Mouse (Mus musculus): ENCODE results near the gene Fcho1.
"Not testable (repeated sequence)": the region's sequence is repeated elsewhere in the genome, so short reads cannot be mapped to it uniquely, and the experiment has no call there.

The Fcho1 gene

DNA sequence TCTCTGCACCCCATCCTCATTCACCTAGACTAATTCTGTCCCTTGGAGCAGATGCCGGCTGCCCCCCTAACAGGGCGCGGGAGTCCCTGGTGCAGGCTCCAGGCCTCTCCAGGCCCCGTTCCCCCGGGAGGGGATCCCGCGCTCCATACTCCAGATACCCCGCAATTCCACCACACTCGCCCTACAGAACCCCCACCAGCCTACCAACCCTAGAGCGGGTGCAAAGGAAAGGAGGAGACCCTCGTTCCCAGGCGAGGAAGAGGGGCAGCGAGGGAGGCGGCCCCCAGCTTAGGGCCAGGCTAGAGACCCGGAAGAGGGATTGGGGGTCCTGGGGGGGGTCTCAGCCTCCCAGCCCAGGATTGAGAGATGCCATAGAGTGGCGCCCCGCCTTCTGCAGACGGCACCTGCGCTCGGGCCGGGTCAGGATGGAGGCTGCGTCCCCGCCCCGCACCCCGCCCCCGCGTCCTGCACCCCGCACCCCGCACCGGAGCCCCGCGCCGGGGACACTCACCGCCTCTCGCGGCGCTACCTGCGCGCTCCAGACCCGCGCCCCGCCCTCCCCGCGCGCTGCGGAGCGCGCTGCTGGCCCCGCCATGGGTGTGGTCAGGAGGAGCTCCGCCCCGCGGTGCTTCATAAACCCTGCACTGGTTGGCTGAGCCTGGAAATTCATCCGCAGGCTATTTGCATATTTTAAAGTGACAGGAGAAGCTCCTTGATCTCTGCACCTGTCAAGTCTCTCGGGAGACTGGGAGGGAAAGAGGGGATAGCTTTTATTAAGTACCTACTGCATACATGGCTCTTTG, at the start of gene Fcho1:
TSS of gene Fcho1 (minus strand) at position 595 of the 803 bp plus-strand sequence.
- TF ChIP-seq POU5F1 (IDR thresholded peaks at IDR 0.05; ENCODE audit: borderline replicate concordance, low read length) (no peak), NANOG (IDR thresholded peaks at IDR 0.05; ENCODE audit: borderline replicate concordance, low read length) (no peak), CTCF (conservative IDR thresholded peaks at IDR 0.05; ENCODE audit: low read length) (no peak)
- peaks cover 6% of the 10 kb centered on the region; the same call in 1 of the 2 replicates for H3K27me3 ChIP-seq (ENCODE audit: insufficient read depth, low read length)
- peaks cover 11% of the 10 kb centered on the region for H3K36me3 ChIP-seq (ENCODE audit: insufficient read depth, low read length)
- peak within 1 kb of the TSS; percentile 91 for H3K4me3 ChIP-seq (replicated peaks; ENCODE audit: low read length)
- H3K4me1 ChIP-seq (replicated peaks; ENCODE audit: low read depth, low read length): peaks cover 58% of the 10 kb centered on the region
- no peaks in the 10 kb centered on the region for H3K9me3 ChIP-seq (ENCODE audit: low read length)

DNA sequence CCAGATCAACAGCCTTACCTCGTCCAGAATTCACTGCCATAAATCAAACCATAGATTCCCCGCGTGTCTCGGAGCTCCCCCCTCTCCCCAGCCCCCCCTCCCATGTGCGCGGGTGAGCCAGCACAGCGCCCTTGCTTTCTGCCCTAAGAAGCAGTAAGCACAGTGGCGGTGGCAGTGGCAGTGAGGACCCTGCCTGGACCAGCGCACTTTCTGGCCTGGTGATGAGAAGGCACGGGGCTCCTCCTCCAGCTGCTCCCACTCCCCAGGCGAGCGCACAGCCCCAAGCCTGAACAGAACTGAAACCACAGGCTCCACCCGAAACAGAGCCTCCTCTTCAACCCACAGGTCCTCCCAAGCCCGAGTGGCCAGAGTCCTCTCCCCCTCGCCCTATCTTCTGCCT, 45.8 kb upstream of the Fcho1 start:
- H3K9me3 ChIP-seq (ENCODE audit: low read length): peaks cover 35% of the 10 kb centered on the region
- no peaks in the 10 kb centered on the region for H3K4me1 ChIP-seq (replicated peaks; ENCODE audit: low read depth, low read length)
- no peak overlapping the region for H3K4me3 ChIP-seq (replicated peaks; ENCODE audit: low read length)
- TF ChIP-seq CTCF (conservative IDR thresholded peaks at IDR 0.05; ENCODE audit: low read length): no peak
- no peak for TF ChIP-seq POU5F1 (IDR thresholded peaks at IDR 0.05; ENCODE audit: borderline replicate concordance, low read length)
- H3K27me3 ChIP-seq (ENCODE audit: insufficient read depth, low read length): no peaks in the 10 kb centered on the region
- no peaks in the 10 kb centered on the region for H3K36me3 ChIP-seq (ENCODE audit: insufficient read depth, low read length)

DNA sequence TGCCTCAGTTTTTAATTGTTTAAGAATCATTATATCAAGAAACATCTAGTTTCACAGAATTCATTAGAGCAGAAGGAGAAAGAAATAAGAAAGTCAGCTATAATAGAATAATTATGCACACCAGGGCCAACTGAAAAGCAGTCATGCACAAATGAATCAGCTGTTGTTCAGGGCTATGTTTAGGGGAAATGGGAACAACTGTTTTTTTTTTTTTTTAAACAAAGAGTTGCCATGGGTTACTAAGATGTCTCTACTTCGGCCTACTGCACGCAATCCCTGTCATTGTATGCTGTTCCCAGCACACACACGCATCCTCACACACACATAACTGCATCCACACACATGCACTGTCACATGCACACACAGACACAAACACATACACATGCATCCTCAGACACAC, 33.3 kb upstream of the Fcho1 start:
- no peaks in the 10 kb centered on the region for H3K9me3 ChIP-seq (ENCODE audit: low read length)
- H3K4me1 ChIP-seq (replicated peaks; ENCODE audit: low read depth, low read length): no peaks in the 10 kb centered on the region
- H3K27me3 ChIP-seq (ENCODE audit: insufficient read depth, low read length): no peaks in the 10 kb centered on the region
- no peak for TF ChIP-seq POU5F1 (IDR thresholded peaks at IDR 0.05; ENCODE audit: borderline replicate concordance, low read length)
- no peaks in the 10 kb centered on the region for H3K36me3 ChIP-seq (ENCODE audit: insufficient read depth, low read length)
- H3K4me3 ChIP-seq (replicated peaks; ENCODE audit: low read length): no peak overlapping the region

DNA sequence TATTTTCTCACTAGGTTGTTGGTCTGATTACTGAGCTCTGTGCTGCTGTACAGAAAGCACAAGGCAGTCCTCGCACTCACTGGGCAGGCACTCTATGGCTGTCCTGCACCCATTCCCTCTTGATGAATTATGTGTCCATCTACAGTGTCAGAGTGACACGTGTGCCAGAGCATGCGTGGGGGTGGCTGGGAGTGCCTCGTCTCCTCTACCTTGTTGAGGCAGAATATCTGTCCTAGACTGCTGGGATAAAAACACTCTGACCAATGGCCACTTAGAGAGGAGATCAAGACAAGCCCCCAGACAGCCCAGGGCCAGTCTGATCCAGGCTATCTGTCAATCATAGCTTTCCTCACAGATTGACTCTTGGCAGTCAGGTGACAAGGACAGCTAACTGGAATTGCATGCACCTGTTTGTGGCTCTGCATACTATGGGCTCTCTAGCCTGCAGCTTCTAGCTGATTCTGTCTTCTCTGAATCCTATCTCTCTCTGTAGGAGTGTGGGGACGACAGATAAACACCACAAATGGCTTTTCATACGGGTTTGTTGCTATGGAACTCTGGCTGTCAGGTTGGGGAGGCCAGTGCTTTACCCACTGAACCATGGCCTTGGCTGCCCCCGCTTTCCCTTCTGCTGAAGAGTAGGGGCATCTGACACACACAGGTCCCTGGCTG, 27.5 kb upstream of the Fcho1 start:
- H3K27me3 ChIP-seq (ENCODE audit: insufficient read depth, low read length); H3K4me3 ChIP-seq (replicated peaks; ENCODE audit: low read length); H3K4me1 ChIP-seq (replicated peaks; ENCODE audit: low read depth, low read length); H3K36me3 ChIP-seq (ENCODE audit: insufficient read depth, low read length); H3K9me3 ChIP-seq (ENCODE audit: low read length): not testable (repeated sequence)

DNA sequence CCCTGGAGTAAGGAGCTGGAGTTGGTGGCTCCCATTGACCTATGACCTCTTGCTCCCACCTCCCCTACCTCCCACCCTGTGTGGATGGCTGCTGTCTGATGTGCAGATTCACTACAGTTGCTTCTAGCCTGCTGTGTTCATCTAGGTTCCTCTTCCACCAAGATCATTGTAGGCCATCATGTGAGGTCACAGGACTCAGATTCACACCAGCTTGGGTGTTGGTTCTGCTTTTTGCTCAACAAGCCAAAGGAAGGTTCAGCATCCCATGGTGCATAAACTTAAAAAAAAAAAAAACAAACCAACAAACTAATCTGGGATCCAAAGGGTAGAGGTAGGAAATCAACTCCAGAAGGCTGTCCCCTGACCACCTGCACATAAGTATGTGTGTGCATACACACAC, 26.7 kb upstream of the Fcho1 start:
- not testable (repeated sequence) for H3K4me1 ChIP-seq (replicated peaks; ENCODE audit: low read depth, low read length); H3K27me3 ChIP-seq (ENCODE audit: insufficient read depth, low read length); H3K9me3 ChIP-seq (ENCODE audit: low read length); H3K4me3 ChIP-seq (replicated peaks; ENCODE audit: low read length); H3K36me3 ChIP-seq (ENCODE audit: insufficient read depth, low read length)

DNA sequence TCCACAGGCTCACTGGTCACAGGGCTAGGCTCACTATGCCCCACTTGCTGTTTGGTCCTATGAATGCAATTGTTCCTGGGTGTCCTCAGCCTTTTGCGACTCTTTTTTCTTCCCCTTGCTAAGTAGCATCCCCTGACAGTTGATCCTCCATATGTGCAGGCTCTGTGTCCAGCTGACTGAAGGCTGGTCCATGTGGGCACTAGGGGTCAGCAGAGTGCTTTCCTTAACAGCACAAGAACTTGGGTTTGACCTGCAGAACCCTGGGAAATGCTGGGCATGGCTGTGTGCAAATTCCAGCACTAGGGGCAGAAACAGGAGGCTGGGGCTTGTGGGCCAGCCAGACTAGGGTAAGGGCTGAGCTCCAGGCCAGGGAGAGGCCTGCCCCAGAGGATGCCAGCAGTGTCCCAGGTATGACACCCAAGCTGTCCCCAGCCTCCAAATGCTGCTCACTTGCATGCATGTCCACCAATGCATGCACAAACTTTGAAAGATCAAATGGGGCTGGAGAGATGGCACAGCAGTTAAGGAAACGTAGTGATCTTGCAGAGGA, 25.9 kb upstream of the Fcho1 start:
- not testable (repeated sequence) for H3K36me3 ChIP-seq (ENCODE audit: insufficient read depth, low read length); H3K27me3 ChIP-seq (ENCODE audit: insufficient read depth, low read length); H3K4me3 ChIP-seq (replicated peaks; ENCODE audit: low read length); H3K4me1 ChIP-seq (replicated peaks; ENCODE audit: low read depth, low read length); H3K9me3 ChIP-seq (ENCODE audit: low read length)

DNA sequence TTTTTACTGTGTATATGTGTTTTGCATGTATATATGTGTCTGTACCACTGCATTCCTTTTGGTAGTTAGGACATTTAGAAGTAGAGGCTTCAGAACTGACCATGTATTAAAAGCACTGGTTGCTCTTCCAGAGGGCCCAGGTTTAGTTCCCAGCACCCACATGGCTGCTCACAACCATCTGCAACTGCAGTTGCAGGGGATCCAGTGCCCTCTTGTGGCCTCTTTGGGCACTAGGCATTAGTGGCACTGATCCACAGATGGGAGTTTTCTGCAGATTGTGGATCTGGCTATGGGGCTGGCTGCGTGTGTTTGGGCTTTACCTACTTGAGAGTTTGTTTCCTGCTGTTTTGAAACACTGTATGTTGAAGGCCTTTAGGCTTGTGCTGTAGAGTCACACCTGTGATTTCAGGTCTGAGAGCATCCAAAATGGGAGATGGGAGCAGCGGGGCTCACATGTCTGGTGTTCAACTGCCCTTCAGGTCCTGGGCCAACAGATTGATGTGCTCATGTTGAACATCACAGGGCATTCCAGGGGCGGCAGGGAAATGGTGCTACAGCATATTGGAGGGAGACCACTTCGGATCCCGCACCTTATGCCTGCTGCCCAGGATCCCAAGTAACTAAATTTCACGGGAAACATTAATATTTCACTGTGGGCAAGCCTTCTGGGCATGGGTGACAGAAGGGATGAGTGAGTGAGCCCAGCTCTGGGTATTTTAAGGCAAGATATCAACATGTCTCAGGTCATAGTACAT, 24.0 kb upstream of the Fcho1 start:
- not testable (repeated sequence) for H3K4me3 ChIP-seq (replicated peaks; ENCODE audit: low read length); H3K9me3 ChIP-seq (ENCODE audit: low read length); H3K27me3 ChIP-seq (ENCODE audit: insufficient read depth, low read length)
- H3K4me1 ChIP-seq (replicated peaks; ENCODE audit: low read depth, low read length): peaks cover 21% of the 10 kb centered on the region
- peaks cover 10% of the 10 kb centered on the region for H3K36me3 ChIP-seq (ENCODE audit: insufficient read depth, low read length)
- peak; percentile 41 for TF ChIP-seq CTCF (conservative IDR thresholded peaks at IDR 0.05; ENCODE audit: low read length)

DNA sequence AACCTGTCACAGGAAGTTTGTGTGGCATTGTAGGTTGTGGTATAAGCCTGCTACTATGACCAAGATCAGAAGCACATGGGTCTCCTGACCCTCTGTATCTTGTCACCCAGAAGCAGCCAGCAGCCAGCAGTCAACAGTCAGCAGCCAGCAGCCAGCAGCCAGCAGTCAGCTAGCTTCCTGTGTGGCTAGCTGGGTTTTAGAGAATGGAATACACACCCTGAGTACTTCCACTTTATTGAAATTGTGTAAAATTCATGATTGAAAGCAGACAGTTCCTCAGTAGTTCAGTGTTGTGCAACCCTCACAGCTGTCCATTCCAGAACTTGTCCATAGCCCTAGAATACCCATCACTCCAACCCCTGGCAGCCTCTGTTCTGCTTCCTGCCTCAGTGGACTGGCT, 21.6 kb upstream of the Fcho1 start:
- not testable (repeated sequence) for H3K9me3 ChIP-seq (ENCODE audit: low read length); H3K27me3 ChIP-seq (ENCODE audit: insufficient read depth, low read length); H3K4me3 ChIP-seq (replicated peaks; ENCODE audit: low read length)
- Histone ChIP-seq H3K36me3 (ENCODE audit: insufficient read depth, low read length) (peaks cover 13% of the 10 kb centered on the region), H3K4me1 (replicated peaks; ENCODE audit: low read depth, low read length) (peaks cover 44% of the 10 kb centered on the region)

DNA sequence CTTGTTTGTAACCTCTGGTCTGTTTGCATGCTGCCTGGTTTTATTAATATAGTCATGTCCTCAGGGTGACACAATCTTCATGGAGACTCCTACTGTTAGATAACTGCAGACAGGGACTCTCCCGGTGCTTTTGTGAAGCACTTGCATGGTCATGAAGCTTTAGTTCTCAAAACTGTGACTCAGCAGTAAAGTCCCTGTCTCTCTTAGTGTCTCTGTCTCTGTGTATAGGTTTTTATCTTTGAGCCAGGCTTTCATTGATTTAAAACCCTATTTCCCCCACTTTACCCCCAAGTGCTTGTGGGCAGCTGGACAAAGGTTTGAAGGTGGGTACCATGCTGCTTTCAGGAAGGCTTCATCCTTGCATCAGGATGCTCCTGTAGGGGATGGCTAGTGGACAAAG, 19.8 kb upstream of the Fcho1 start:
- H3K4me3 ChIP-seq (replicated peaks; ENCODE audit: low read length): peak overlapping the region; percentile 65
- peaks cover 55% of the 10 kb centered on the region for H3K4me1 ChIP-seq (replicated peaks; ENCODE audit: low read depth, low read length)
- peaks cover 13% of the 10 kb centered on the region for H3K36me3 ChIP-seq (ENCODE audit: insufficient read depth, low read length)
- peaks cover 2% of the 10 kb centered on the region for H3K9me3 ChIP-seq (ENCODE audit: low read length)
- no peaks in the 10 kb centered on the region for H3K27me3 ChIP-seq (ENCODE audit: insufficient read depth, low read length)
- TF ChIP-seq NANOG (IDR thresholded peaks at IDR 0.05; ENCODE audit: borderline replicate concordance, low read length): no peak
- TF ChIP-seq CTCF (conservative IDR thresholded peaks at IDR 0.05; ENCODE audit: low read length): no peak
